Mouse (Mus musculus) olfactory bulb, adult 2 months (tissue): ENCODE results near the gene Bcar3.

ENCODE experiments used
- CTCF ChIP-seq: fragments of 200-500 bp; IDR thresholded peaks from 2 replicates; pipeline ENCODE4 v1.5.1; 2012; ENCODE audit warnings: low read depth, mild to moderate bottlenecking, low read length, moderate library complexity; ENCODE audit not compliant: insufficient read depth
- POLR2A ChIP-seq: fragments of 200-500 bp; IDR thresholded peaks from 2 replicates; pipeline ENCODE4 v1.6.1; 2012; ENCODE audit warnings: mild to moderate bottlenecking, low read depth, low read length, moderate library complexity; ENCODE audit not compliant: insufficient read depth

- TF ChIP-seq POLR2A = no peak
- no peak for TF ChIP-seq CTCF
Observed at GRCm38 (mm10) chr3:122348677-122349076, 54.7 kb downstream of the Bcar3 start.
